Mouse (Mus musculus) brown adipose tissue, adult 24 weeks (tissue): Measurements from ENCODE around the gene Slc25a5. TPM values are rescaled to one million over a fixed set of nuclear protein-coding genes. Genes with fewer than 3 reads are reported as not detected.

Source experiments
- H3K27ac ChIP-seq: fragments of 200-500 bp; replicated peaks from 2 replicates; pipeline ENCODE4 v1.5.1; 2012; ENCODE audit warnings: low read depth, mild to moderate bottlenecking, low read length
- H3K4me1 ChIP-seq: fragments of 200-500 bp; 2 replicates; pipeline ENCODE4 v1.6.1; 2012; ENCODE audit warnings: low read length, mixed read lengths; ENCODE audit not compliant: control insufficient read depth, insufficient read depth, insufficient read length
- H3K4me3 ChIP-seq: fragments of 200-500 bp; 2 replicates; pipeline ENCODE4 v1.5.1; 2012; ENCODE audit warnings: low read depth, mild to moderate bottlenecking, low read length, moderate library complexity; ENCODE audit not compliant: insufficient read depth
- polyA plus RNA-seq: library from polyadenylated mRNA; stranded (reverse); fragments of >200 nt; gene quantifications from 2 replicates; pipeline ENCODE4 v1.2.4, GENCODE M21; 2012; ENCODE audit not compliant: missing spikeins, insufficient read depth, insufficient read length

Gene Slc25a5
- polyA plus RNA-seq, 1 experiment, result 955 TPM

GRCm38 (mm10) chrX:36843346-36843990 lies 48.0 kb downstream of the Slc25a5 start:
- H3K4me1 ChIP-seq, result no peaks in the 10 kb centered on the region
- H3K4me3 ChIP-seq, result no peak overlapping the region
- H3K27ac ChIP-seq, result no peak overlapping the region

GRCm38 (mm10) chrX:36847152-36847551 lies 51.7 kb downstream of the Slc25a5 start:
- Histone ChIP-seq H3K4me3 (no peak overlapping the region), H3K4me1 (no peaks in the 10 kb centered on the region), H3K27ac (no peak overlapping the region)

Other genes with a start within 250 kb of the Slc25a5 start
- 105 and 109 TPM in 2 replicates for gene Pgrmc1, start 197.4 kb upstream of the Slc25a5 start, polyA plus RNA-seq
- gene Akap17b, start 150.3 kb upstream of the Slc25a5 start, polyA plus RNA-seq, result 0.63 and 0.79 TPM in 2 replicates
- gene Slc25a43, start 52.0 kb upstream of the Slc25a5 start, polyA plus RNA-seq, result not detected in 2 replicates
- gene Ube2a, start 78.2 kb downstream of the Slc25a5 start, polyA plus RNA-seq, result 94.7 and 101 TPM in 2 replicates
- gene C330007P06Rik, start 78.5 kb downstream of the Slc25a5 start, polyA plus RNA-seq, result 54.0 and 56.6 TPM in 2 replicates
- 1.5 and 2.2 TPM in 2 replicates for gene Nkrf, start 107.2 kb downstream of the Slc25a5 start, polyA plus RNA-seq
- gene Sept6, start 196.1 kb downstream of the Slc25a5 start, polyA plus RNA-seq, result 2.1 and 2.8 TPM in 2 replicates